Mouse (Mus musculus): ENCODE measurements around the gene Olfr868. TPM values are rescaled to one million over a fixed set of nuclear protein-coding genes. Genes with fewer than 3 reads are reported as not detected.

The Olfr868 gene
- not detected for polyA plus RNA-seq (2014; fragmentation: Illumina TruSeq; extraction: RNeasy Lipid Tissue Mini Kit (QIAGEN cat#74804); ENCODE audit: low read depth, low replicate concordance)

DNA sequence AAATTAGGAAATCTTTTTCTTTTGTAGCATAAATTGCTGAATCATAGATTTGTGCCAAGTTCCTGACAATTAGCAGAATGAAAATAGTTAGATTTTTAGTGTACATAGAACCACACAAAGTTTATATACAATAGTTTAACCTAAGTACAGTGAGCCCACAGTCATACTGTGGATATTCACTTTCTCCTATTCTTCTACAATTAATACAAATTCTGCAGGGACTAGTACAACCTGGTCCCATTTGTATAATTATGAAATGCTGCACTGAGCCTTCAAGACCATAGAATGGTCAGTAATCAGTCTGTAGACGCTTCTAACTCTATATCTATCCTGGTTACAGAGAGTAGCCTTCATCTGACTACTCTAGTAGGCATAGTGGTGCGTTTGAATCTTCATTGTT is at the start of gene Olfr868:
Olfr868 (plus strand) TSS at position 301 of the 400 bp plus-strand sequence.

GRCm38 (mm10) chr9:20057462-20057861 is 41.0 kb upstream of the Olfr868 start, which contains the start of gene Olfr867:
TSS of gene Olfr867 (minus strand) at chr9:20057562.

GRCm38 (mm10) chr9:20128709-20129108 is 30.3 kb downstream of the Olfr868 start, which contains the start of gene Olfr869:
TSS of gene Olfr869 (plus strand) at chr9:20129009.

Other genes starting within 250 kb of the Olfr868 start
- not detected for gene Olfr860, start 248.9 kb upstream of the Olfr868 start, polyA plus RNA-seq (2014; fragmentation: Illumina TruSeq; extraction: RNeasy Lipid Tissue Mini Kit (QIAGEN cat#74804); ENCODE audit: low read depth, low replicate concordance)
- not detected for gene Olfr862, start 210.6 kb upstream of the Olfr868 start, polyA plus RNA-seq (2014; fragmentation: Illumina TruSeq; extraction: RNeasy Lipid Tissue Mini Kit (QIAGEN cat#74804); ENCODE audit: low read depth, low replicate concordance)
- gene Olfr77, start 181.8 kb upstream of the Olfr868 start, polyA plus RNA-seq (2014; fragmentation: Illumina TruSeq; extraction: RNeasy Lipid Tissue Mini Kit (QIAGEN cat#74804); ENCODE audit: low read depth, low replicate concordance): not detected
- gene Olfr866, start 70.6 kb upstream of the Olfr868 start, polyA plus RNA-seq (2014; fragmentation: Illumina TruSeq; extraction: RNeasy Lipid Tissue Mini Kit (QIAGEN cat#74804); ENCODE audit: low read depth, low replicate concordance): not detected
- gene Olfr867, start 41.1 kb upstream of the Olfr868 start, polyA plus RNA-seq (2014; fragmentation: Illumina TruSeq; extraction: RNeasy Lipid Tissue Mini Kit (QIAGEN cat#74804); ENCODE audit: low read depth, low replicate concordance): not detected
- not detected for gene Olfr869, start 30.4 kb downstream of the Olfr868 start, polyA plus RNA-seq (2014; fragmentation: Illumina TruSeq; extraction: RNeasy Lipid Tissue Mini Kit (QIAGEN cat#74804); ENCODE audit: low read depth, low replicate concordance)
- not detected for gene Olfr870, start 75.4 kb downstream of the Olfr868 start, polyA plus RNA-seq (2014; fragmentation: Illumina TruSeq; extraction: RNeasy Lipid Tissue Mini Kit (QIAGEN cat#74804); ENCODE audit: low read depth, low replicate concordance)
- not detected for gene Olfr871, start 113.6 kb downstream of the Olfr868 start, polyA plus RNA-seq (2014; fragmentation: Illumina TruSeq; extraction: RNeasy Lipid Tissue Mini Kit (QIAGEN cat#74804); ENCODE audit: low read depth, low replicate concordance)
- not detected for gene Olfr872, start 138.5 kb downstream of the Olfr868 start, polyA plus RNA-seq (2014; fragmentation: Illumina TruSeq; extraction: RNeasy Lipid Tissue Mini Kit (QIAGEN cat#74804); ENCODE audit: low read depth, low replicate concordance)
- not detected for gene Olfr39, start 183.7 kb downstream of the Olfr868 start, polyA plus RNA-seq (2014; fragmentation: Illumina TruSeq; extraction: RNeasy Lipid Tissue Mini Kit (QIAGEN cat#74804); ENCODE audit: low read depth, low replicate concordance)
- not detected for gene Olfr873, start 199.9 kb downstream of the Olfr868 start, polyA plus RNA-seq (2014; fragmentation: Illumina TruSeq; extraction: RNeasy Lipid Tissue Mini Kit (QIAGEN cat#74804); ENCODE audit: low read depth, low replicate concordance)
- gene Olfr18, start 237.5 kb downstream of the Olfr868 start, polyA plus RNA-seq (2014; fragmentation: Illumina TruSeq; extraction: RNeasy Lipid Tissue Mini Kit (QIAGEN cat#74804); ENCODE audit: low read depth, low replicate concordance): not detected

All from kidney, adult 10 weeks (tissue).